Mouse (Mus musculus) erythroid progenitor cell, adult 5-6 weeks (primary cell): ENCODE data around the gene Lcorl. TPM values are rescaled to one million over a fixed set of nuclear protein-coding genes. Genes with fewer than 3 reads are reported as not detected.

Experiments used
- ATAC-seq: replicated peaks from 2 replicates; pipeline ENCODE4 v1.8.0; 2016; ENCODE audit warnings: moderate number of reproducible peaks, mild to moderate bottlenecking, moderate TSS enrichment, inconsistent platforms; ENCODE audit not compliant: poor library complexity, low FRiP score, severe bottlenecking
- total RNA-seq, 2 experiments: library from RNA; stranded (forward) in 1 of 2; stranded (reverse) in 1 of 2; fragments of 150-400 nt in 1 of 2; fragments of 186-747, 209-891 nt in 1 of 2; gene quantifications; 2 replicates each; pipeline versions ENCODE4 v1.2.3 to v1.2.4; 2015 to 2017; ENCODE audit warnings: low replicate concordance in 2 of 2

The Lcorl gene
- total RNA-seq (2015; ENCODE audit: low replicate concordance): 18.4 and 36.9 TPM in 2 replicates
- 21.1 and 29.5 TPM in 2 replicates for total RNA-seq (2017; ENCODE audit: low replicate concordance)

GRCm38 (mm10) chr5:45857254-45858011 lies at the start of gene Lcorl:
Gene Lcorl, minus strand, starts transcription at chr5:45857615.
- ATAC-seq: peak; percentile 97

GRCm38 (mm10) chr5:45904683-45905082 lies 47.3 kb upstream of the Lcorl start:
- no peak for ATAC-seq

- no peak for ATAC-seq
These were observed 45.8 kb upstream of the Lcorl start for GRCm38 (mm10) chr5:45903246-45903645.

- no peak for ATAC-seq
These were observed 37.9 kb upstream of the Lcorl start for GRCm38 (mm10) chr5:45895362-45895761.

GRCm38 (mm10) chr5:45893696-45894095 lies 36.3 kb upstream of the Lcorl start:
- ATAC-seq: no peak

GRCm38 (mm10) chr5:45876328-45876727 lies 18.9 kb upstream of the Lcorl start:
- ATAC-seq: no peak

- ATAC-seq: no peak
These were observed 18.1 kb upstream of the Lcorl start for GRCm38 (mm10) chr5:45875472-45875871.

GRCm38 (mm10) chr5:45874284-45875030 lies 17.0 kb upstream of the Lcorl start:
- ATAC-seq: no peak

- ATAC-seq: no peak
These were observed 953 bp upstream of the Lcorl start for GRCm38 (mm10) chr5:45858368-45858767.

GRCm38 (mm10) chr5:45856876-45857253 lies 550 bp downstream of the Lcorl start:
- ATAC-seq: no peak

- ATAC-seq: 0 out of 2 replicates have a peak, but pooled peaks have one; percentile 1
These were observed 1.1 kb downstream of the Lcorl start for GRCm38 (mm10) chr5:45856303-45856821.

- ATAC-seq: peak; percentile 27
These were observed 1.7 kb downstream of the Lcorl start for GRCm38 (mm10) chr5:45855526-45856302.

GRCm38 (mm10) chr5:45844723-45845122 lies 12.7 kb downstream of the Lcorl start:
- no peak for ATAC-seq

- ATAC-seq: no peak
These were observed 22.3 kb downstream of the Lcorl start for GRCm38 (mm10) chr5:45835131-45835530.

GRCm38 (mm10) chr5:45811527-45811926 lies 45.9 kb downstream of the Lcorl start:
- no peak for ATAC-seq

GRCm38 (mm10) chr5:45791864-45792263 lies 65.6 kb downstream of the Lcorl start:
- no peak for ATAC-seq

- ATAC-seq: no peak
These were observed 67.2 kb downstream of the Lcorl start for GRCm38 (mm10) chr5:45790221-45790620.

- no peak for ATAC-seq
These were observed 99.8 kb downstream of the Lcorl start for GRCm38 (mm10) chr5:45757502-45758121.

- no peak for ATAC-seq
These were observed 119.5 kb downstream of the Lcorl start for GRCm38 (mm10) chr5:45737911-45738310.

- no peak for ATAC-seq
These were observed 123.7 kb downstream of the Lcorl start for GRCm38 (mm10) chr5:45733751-45734150.
